Mouse (Mus musculus) cortical plate, adult 2 months (tissue): ENCODE data around the gene Gabarapl1.

Experiments used
- CTCF ChIP-seq: fragments of 200-500 bp; IDR thresholded peaks from 2 replicates; pipeline ENCODE4 v1.5.1; 2011; ENCODE audit warnings: mild to moderate bottlenecking, control low read depth, low read length; ENCODE audit not compliant: insufficient read depth; ENCODE audit errors: extremely low read depth
- POLR2A ChIP-seq: fragments of 200-500 bp; IDR thresholded peaks from 2 replicates; pipeline ENCODE4 v1.6.1; 2011; ENCODE audit warnings: mild to moderate bottlenecking, low read length, control low read depth; ENCODE audit not compliant: insufficient read depth; ENCODE audit errors: extremely low read depth

DNA sequence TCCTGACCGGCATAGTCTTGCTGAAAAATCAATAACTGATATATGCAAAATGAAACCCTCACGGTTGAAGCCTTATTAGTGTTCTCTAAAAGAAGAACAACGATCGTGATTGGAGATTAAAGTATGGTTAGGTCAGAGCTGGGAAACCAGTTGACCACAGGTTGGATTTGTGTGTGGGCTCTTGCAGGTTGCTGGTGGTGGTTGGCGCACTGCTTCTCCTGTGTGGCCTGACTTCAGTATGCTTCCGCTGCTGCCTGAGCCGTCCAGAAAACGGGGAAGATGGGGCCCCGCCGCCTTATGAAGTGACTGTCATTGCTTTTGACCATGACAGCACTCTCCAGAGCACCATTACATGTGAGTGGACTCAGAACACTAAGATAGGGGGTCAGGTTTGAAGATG is 16.6 kb upstream of the Gabarapl1 start:
- TF ChIP-seq CTCF: no peak
- TF ChIP-seq POLR2A: no peak
